Mouse (Mus musculus): ENCODE results near the gene Hoxa6. TPM values are rescaled to one million over a fixed set of nuclear protein-coding genes. Genes with fewer than 3 reads are reported as not detected.

The Hoxa6 gene
- polyA plus RNA-seq, 1 experiment from 2014 or later: not detected

DNA sequence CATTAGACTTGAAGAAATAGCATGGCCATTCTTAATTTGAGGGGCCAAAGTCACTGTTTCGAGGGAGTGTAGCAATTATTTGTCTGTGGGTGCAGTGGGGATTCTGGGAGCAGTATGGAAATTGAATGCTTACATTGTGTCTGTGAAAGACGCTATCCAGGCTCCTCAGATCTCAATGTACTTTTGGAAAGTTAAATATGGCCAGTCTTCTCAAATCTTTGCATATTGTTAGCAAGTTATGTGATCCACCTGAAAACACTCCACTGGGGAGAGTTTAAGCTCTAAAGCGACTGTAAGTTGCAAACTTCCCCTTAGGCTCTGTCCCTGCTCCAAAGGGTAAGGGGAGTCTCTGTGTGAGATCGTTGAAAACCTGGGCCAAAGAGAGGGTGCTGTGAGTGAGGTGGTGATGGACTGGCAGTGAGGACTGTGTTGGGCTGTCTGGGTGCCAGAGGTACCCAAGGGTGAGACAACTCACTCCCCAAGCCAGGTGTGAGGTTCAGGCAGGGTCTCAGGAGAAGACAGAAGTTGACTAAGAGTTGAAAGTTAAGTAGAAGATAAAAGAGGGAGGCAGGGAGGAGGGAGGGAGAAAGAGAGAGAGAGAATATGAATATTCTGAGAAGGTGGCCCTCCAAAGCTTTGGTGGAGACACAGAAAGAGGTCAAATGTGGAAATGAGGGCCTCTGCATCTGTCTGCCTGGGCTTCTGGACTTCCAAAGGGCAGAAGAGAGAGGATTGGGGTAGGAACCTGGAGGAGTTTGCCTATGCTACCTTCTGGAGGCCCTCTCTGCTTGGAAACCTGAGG, 1.4 kb downstream of the Hoxa6 start:
- no peak overlapping the region for H3K4me2 ChIP-seq
- under 1% methylated on average over 4 of the region's 4 CpGs for WGBS
- H3K36me3 ChIP-seq (ENCODE audit: poor library complexity, severe bottlenecking): no peaks in the 10 kb centered on the region
- ATAC-seq: no peak
- no peak overlapping the region for H3K4me3 ChIP-seq
- peaks cover 18% of the 10 kb centered on the region for H3K4me1 ChIP-seq
- H3K9me3 ChIP-seq (replicated peaks): no peaks in the 10 kb centered on the region
- H3K27me3 ChIP-seq: peaks cover 100% of the 10 kb centered on the region
- no peak overlapping the region for H3K27ac ChIP-seq
- no peak overlapping the region for H3K9ac ChIP-seq

DNA sequence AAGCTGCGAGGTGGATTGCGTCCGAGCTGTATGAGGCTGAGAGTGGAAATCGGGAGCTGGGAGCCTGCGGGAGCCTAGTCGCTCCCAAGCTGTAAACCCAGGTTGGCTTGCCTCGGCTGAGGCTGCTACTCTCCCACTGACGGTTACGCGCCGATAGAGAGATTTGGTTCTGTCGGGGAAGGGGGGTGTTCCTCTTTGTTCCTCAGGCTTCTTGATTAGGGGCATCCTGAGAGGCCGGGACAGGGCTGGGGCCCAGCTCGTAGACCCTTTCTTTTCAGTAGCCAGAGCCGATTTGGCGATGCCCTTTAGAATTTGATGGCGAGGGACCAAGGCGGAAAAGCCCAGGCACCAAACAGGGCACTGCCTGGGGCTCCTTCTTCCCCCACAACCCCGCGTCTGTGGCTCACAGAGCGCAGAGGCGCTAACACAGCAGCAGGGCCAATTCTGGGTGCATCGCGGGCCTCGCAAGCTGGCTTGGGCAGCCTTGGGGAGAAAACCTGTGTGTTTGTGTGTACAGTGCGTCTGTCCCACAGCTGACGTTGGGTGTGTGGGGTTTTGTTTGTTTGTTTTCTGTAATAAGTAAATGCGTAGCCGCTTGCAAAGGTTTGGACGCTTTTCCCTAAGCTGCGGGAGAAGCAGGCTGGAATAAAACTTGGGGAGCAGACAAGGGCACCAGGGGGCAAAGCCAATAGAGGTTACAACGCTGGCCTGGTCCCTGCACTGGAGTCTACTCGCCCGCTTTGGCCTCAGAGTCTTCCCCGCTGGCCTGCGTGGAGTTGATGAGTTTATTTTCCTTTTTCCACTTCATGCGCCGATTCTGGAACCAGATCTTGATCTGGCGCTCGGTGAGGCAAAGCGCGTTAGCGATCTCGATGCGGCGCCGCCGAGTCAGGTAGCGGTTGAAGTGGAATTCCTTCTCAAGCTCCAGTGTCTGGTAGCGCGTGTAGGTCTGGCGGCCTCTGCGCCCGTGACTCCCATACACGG, 2.6 kb downstream of the Hoxa6 start:
- H3K27me3 ChIP-seq: peaks cover 100% of the 10 kb centered on the region
- H3K4me1 ChIP-seq: peaks cover 18% of the 10 kb centered on the region
- no peak overlapping the region for H3K4me2 ChIP-seq
- WGBS: 1% methylated on average over 55 of the region's 55 CpGs
- no peak overlapping the region for H3K4me3 ChIP-seq
- H3K27ac ChIP-seq: no peak overlapping the region
- no peak for ATAC-seq
- no peak overlapping the region for H3K9ac ChIP-seq
- no peaks in the 10 kb centered on the region for H3K36me3 ChIP-seq (ENCODE audit: poor library complexity, severe bottlenecking)
- H3K9me3 ChIP-seq (replicated peaks): no peaks in the 10 kb centered on the region

DNA sequence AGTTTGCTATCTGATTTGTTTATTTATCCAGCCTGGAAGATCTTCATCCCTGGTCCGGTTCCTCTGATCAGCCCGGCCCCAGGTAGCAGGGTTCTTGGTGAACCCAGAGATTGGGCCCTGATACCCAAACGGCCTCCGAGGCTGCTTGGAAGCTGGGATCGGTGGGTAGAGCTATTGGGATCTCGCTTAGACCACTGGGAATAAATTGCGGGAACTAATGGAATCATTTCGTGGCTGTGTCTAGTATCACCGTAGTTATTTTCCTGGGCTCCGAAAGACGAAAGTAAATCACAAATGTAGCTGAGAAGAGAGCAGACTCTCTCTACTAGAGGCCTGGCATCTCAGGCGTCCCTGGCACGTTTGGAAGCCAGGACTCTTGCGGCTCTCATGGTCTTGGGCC, 3.3 kb downstream of the Hoxa6 start:
- Histone ChIP-seq H3K4me3 (no peak overlapping the region), H3K36me3 (ENCODE audit: poor library complexity, severe bottlenecking) (no peaks in the 10 kb centered on the region), H3K9me3 (replicated peaks) (no peaks in the 10 kb centered on the region), H3K9ac (no peak overlapping the region), H3K27me3 (peaks cover 100% of the 10 kb centered on the region), H3K4me1 (peaks cover 18% of the 10 kb centered on the region), H3K27ac (no peak overlapping the region), H3K4me2 (no peak overlapping the region)
- WGBS: 4% methylated on average over 14 of the region's 14 CpGs
- no peak for ATAC-seq

DNA sequence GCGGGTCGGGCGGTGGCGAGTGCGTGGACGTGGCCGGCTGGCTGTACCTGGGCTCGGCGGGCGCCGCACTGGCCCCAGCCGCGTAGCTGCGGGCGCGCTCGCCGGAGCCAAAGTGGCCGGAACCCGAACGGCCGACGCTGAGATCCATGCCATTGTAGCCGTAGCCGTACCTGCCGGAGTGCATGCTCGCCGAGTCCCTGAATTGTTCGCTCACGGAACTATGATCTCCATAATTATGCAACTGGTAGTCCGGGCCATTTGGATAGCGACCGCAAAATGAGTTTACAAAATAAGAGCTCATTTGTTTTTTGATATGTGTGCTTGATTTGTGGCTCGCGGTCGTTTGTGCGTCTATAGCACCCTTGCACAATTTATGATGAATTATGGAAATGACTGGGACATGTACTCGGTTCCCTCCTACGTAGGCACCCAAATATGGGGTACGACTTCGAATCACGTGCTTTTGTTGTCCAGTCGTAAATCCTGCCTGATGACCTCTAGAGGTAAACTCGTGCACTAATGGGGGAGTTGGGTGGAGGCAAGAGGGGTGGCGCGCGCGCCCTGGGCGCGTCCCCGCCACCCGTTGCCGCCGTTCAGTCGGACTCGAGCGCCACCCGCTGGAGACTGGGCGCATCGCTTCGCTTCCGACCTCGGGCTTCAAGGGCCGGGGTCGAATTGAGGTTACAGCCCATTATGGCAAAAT, 4.3 kb downstream of the Hoxa6 start, which contains the start of gene Hoxa5:
TSS of gene Hoxa5 (minus strand) at position 538 of the 703 bp plus-strand sequence.
- H3K4me2 ChIP-seq: peak within 1 kb of the TSS; percentile 34
- peaks cover 18% of the 10 kb centered on the region for H3K4me1 ChIP-seq
- no peaks in the 10 kb centered on the region for H3K9me3 ChIP-seq (replicated peaks)
- peak within 1 kb of the TSS; percentile 16 for H3K4me3 ChIP-seq
- peaks cover 100% of the 10 kb centered on the region for H3K27me3 ChIP-seq
- H3K36me3 ChIP-seq (ENCODE audit: poor library complexity, severe bottlenecking): no peaks in the 10 kb centered on the region
- no peak for ATAC-seq
- WGBS: under 1% methylated on average over 60 of the region's 65 CpGs
- H3K9ac ChIP-seq: no peak within 1 kb of the TSS
- H3K27ac ChIP-seq: no peak within 1 kb of the TSS

DNA sequence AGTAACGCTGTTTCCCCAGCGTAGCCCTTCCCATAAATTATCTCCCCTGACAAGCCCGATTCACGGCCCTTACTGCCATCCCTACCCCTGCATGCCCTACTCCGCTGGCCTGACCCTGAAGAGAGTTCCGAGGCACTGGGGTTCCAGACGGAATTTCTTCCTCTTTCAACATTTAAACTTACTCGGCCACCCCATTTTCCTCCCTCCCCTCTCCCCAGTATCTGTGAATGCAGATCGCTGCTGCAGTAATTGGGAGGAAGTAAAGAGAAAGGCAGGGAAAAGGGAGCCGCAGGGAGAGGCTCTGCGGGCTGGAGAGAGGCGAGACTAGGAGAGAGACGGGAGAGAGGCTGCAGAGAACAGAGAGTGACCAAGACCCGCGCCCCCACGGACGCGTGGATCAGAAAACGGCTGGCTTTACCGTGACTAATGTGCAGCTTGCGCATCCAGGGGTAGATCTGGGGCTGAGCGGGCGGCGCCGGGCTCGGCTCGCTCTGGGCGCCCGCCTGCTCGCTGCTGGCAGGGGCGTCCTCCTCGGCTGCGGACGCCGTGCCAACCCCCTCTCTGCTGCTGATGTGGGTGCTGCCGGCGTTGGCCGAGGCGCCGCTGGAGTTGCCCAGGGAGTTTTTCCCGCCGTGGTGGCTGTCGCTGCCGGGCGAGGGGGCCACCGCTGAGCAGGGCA, 5.0 kb downstream of the Hoxa6 start:
- peak overlapping the region; percentile 16 for H3K4me3 ChIP-seq
- no peak overlapping the region for H3K27ac ChIP-seq
- peaks cover 14% of the 10 kb centered on the region for H3K4me1 ChIP-seq
- H3K9me3 ChIP-seq (replicated peaks): no peaks in the 10 kb centered on the region
- ATAC-seq: no peak
- no peaks in the 10 kb centered on the region for H3K36me3 ChIP-seq (ENCODE audit: poor library complexity, severe bottlenecking)
- no peak overlapping the region for H3K9ac ChIP-seq
- H3K27me3 ChIP-seq: peaks cover 100% of the 10 kb centered on the region
- 0% methylated on average over 44 of the region's 46 CpGs for WGBS
- peak overlapping the region; percentile 34 for H3K4me2 ChIP-seq

DNA sequence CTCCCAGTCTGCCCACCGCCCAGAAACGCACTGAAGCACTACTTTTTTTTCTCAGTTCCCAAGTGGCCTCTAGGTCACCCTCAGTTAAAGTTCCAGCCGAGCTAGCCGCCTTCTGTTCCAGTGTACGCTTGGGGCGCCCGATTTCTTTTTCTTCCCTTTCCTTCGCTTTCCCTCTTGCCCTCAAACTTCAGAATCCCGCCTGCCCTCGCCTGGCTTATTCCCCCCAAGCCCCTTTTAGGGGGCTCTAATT, 5.5 kb downstream of the Hoxa6 start:
- H3K9ac ChIP-seq: no peak overlapping the region
- peaks cover 13% of the 10 kb centered on the region for H3K4me1 ChIP-seq
- no peak overlapping the region for H3K4me2 ChIP-seq
- H3K27me3 ChIP-seq: peaks cover 100% of the 10 kb centered on the region
- no peak for ATAC-seq
- H3K9me3 ChIP-seq (replicated peaks): no peaks in the 10 kb centered on the region
- H3K4me3 ChIP-seq: no peak overlapping the region
- no peak overlapping the region for H3K27ac ChIP-seq
- WGBS: under 1% methylated on average over 10 of the region's 10 CpGs
- H3K36me3 ChIP-seq (ENCODE audit: poor library complexity, severe bottlenecking): no peaks in the 10 kb centered on the region

DNA sequence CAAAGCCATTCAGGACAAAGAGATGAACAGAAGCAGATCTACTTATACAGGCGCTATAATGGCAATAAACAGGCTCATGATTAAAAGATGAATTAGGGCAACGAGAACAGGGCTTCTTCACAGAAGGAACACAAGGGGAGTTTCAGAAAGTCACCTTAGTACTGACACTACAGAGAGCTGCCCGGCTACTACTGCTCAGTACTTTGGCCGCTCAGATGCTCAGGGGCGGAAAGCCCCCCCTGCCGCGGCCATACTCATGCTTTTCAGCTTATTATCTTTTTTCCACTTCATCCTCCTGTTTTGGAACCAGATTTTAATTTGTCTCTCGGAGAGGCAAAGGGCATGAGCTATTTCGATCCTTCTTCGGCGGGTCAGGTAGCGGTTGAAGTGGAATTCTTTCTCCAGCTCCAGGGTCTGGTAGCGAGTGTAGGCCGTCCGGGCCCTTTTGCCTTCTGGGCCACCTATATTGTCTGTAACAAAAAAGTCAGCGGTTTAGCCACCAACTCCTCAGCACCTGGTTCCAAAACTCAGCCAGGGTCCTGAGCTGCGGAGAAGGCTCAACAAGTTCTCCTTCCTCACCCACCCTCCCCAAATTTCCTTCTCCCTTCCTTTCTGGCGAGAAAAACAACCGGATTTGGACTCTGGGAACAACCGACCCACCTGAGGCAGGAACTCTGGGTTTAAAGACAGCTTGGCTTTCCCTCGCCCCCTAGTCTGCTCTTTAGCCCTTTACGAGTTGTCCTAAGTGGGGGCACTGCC, 6.0 kb downstream of the Hoxa6 start:
- 1% methylated on average over 22 of the region's 22 CpGs for WGBS
- ATAC-seq: no peak
- Histone ChIP-seq H3K9me3 (replicated peaks) (no peaks in the 10 kb centered on the region), H3K4me1 (peaks cover 13% of the 10 kb centered on the region), H3K9ac (no peak overlapping the region), H3K27ac (no peak overlapping the region), H3K4me2 (no peak overlapping the region), H3K4me3 (no peak overlapping the region), H3K36me3 (ENCODE audit: poor library complexity, severe bottlenecking) (no peaks in the 10 kb centered on the region), H3K27me3 (peaks cover 100% of the 10 kb centered on the region)

DNA sequence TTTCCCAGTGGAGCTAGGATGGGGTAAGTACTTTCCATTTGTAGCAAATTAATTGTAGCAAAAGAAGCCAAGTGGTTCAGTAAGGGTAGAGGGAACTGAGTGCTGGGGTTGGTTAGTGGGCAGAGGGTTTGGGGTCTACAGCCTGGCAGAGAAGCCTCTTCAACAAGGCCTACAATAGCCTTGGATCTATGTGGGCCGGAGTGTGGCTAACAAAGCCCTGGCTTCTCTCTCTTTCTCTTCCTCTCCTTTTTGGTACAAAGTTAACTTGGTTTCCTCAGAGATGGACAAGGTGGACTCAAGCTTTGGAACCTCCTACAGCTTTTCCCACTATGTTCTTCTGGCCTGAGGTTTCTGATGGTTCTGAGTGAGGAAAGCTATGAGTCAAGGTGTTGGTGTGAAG, 7.3 kb downstream of the Hoxa6 start:
- Histone ChIP-seq H3K27ac (no peak overlapping the region), H3K36me3 (ENCODE audit: poor library complexity, severe bottlenecking) (no peaks in the 10 kb centered on the region), H3K4me1 (peaks cover 13% of the 10 kb centered on the region), H3K4me3 (no peak overlapping the region), H3K9ac (no peak overlapping the region), H3K9me3 (replicated peaks) (no peaks in the 10 kb centered on the region), H3K4me2 (no peak overlapping the region), H3K27me3 (peaks cover 100% of the 10 kb centered on the region)
- 4% methylated on average over 1 of the region's 1 CpGs for WGBS
- ATAC-seq: no peak

DNA sequence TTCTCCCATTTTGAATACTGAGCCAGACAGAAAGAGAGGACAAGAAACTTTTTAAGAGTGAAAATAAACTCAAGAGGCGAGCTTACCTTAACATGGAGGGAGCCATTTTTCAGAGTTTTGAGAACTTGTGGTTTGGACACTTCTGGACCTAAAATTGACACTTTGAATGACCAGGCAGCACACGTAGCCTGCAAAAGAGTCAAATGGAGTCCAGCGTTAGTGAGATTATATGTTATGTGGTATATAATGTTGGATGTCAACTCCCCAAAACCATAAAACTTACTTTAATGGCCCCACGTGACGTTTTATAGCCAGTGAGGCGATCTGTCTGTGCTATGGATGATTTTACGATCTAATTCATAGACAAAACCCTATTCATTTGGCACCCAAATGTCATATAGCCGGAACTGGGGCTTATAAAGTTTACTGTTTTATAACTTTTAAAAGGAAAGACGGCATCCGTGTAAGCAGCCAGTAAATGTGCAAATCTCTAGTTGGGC, 7.7 kb downstream of the Hoxa6 start:
- peaks cover 13% of the 10 kb centered on the region for H3K4me1 ChIP-seq
- no peak overlapping the region for H3K4me2 ChIP-seq
- no peak for ATAC-seq
- no peaks in the 10 kb centered on the region for H3K36me3 ChIP-seq (ENCODE audit: poor library complexity, severe bottlenecking)
- WGBS: 5% methylated on average over 10 of the region's 10 CpGs
- no peak overlapping the region for H3K27ac ChIP-seq
- H3K9me3 ChIP-seq (replicated peaks): no peaks in the 10 kb centered on the region
- no peak overlapping the region for H3K9ac ChIP-seq
- H3K4me3 ChIP-seq: no peak overlapping the region
- peaks cover 100% of the 10 kb centered on the region for H3K27me3 ChIP-seq

DNA sequence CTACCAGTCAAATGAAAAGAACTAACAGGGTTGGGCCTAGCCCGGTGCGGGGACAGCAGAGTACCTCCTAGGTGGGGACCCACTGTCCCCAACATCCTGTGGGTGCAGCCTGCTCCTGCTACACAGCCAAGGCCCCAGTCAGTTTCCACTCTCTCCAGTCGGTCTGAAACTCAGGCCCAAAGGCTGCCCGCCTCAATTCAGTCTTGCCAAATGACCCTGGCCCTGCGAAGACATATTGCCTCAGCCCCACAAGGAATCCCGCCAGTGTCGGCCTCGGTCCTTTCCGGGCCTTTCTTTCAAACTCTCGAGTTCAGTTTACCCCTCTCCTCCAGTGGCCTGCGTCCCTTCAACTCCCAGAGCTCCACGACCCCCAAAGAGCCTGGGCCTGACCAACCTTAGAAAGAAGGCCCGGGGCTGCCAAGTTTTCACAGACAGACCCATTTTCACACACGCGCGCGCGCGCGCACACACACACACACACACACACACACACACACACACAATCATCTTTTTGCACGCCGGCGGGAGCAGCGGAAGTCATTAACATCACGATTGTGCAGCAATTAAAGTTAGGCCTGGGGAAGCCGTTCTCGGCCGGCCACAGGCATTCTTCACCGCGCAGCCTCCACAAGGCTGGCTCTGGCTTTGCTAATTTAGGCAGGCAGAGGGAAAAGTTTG, 8.3 kb downstream of the Hoxa6 start:
- WGBS: under 1% methylated on average over 30 of the region's 30 CpGs
- Histone ChIP-seq H3K4me3 (no peak overlapping the region), H3K4me2 (no peak overlapping the region)

More for the DNA sequence above, 8.3 kb downstream of the Hoxa6 start:
- H3K9ac ChIP-seq: no peak overlapping the region
- H3K27ac ChIP-seq: no peak overlapping the region
- H3K9me3 ChIP-seq (replicated peaks): no peaks in the 10 kb centered on the region
- H3K27me3 ChIP-seq: peaks cover 100% of the 10 kb centered on the region
- H3K4me1 ChIP-seq: peaks cover 13% of the 10 kb centered on the region
- no peak for ATAC-seq
- H3K36me3 ChIP-seq (ENCODE audit: poor library complexity, severe bottlenecking): no peaks in the 10 kb centered on the region
